Mouse (Mus musculus) CD4-positive, CD25-positive, alpha-beta regulatory T cell, adult 4 months (primary cell): ENCODE results near the gene Atp5d. TPM values are rescaled to one million over a fixed set of nuclear protein-coding genes. Genes with fewer than 3 reads are reported as not detected.

Experiments
- ATAC-seq: one replicate; pipeline ENCODE4 v1.8.0; 2017
- polyA plus RNA-seq, 2 experiments: library from polyadenylated mRNA; unstranded; fragments of 100-300 nt; shearing (Covaris generic); gene quantifications; one replicate each; pipeline ENCODE4 v1.2.1; 2017

Gene Atp5d
- polyA plus RNA-seq, 2 experiments from 2014 or later = 303 to 370 TPM

DNA sequence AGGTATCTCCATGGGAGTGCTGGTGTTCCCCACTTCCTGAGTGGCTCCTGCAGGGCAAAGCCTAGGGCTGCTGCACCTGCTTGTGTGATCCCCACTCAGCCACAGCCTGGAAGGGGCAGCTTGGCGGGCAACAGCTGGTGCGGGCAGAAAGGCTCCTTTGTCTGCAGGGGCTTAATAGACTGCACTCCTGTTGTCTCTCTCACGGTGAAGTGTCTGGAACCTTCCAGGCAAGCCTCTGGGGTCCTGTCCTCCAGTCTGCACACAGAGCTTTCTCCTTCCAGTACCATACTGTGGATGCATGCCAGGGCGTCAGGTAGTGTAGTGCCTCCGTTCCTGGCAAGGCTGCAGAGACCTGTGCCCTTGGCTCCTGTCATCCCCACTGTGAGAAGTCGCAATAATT is 19.9 kb upstream of the Atp5d start:
- ATAC-seq = no peak

GRCm38 (mm10) chr10:80120146-80120545 is 18.3 kb upstream of the Atp5d start:
- no peak for ATAC-seq

DNA sequence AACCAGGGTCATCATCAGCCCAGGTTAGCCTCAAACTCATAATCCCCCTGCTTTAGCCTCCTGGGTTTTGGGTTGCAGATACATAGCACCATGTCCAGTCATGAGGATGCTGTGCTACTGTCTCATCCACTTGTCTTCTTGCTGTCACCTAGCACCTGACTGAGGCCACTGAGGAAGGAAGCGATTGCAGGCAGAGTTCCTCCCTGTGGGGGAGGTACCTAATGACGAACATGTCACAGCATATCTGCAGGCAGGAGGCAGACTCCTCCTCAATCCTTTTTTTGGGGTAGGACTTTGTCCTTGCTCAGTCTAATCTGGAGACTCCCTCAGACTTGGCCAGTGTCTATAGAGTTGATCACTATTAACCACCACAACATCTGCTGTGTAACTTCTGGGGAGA is 16.8 kb upstream of the Atp5d start:
- ATAC-seq = no peak

- no peak for ATAC-seq
Measured at GRCm38 (mm10) chr10:80123932-80124562, 14.4 kb upstream of the Atp5d start.

- no peak for ATAC-seq
Measured at GRCm38 (mm10) chr10:80127920-80128319, 10.5 kb upstream of the Atp5d start.

DNA sequence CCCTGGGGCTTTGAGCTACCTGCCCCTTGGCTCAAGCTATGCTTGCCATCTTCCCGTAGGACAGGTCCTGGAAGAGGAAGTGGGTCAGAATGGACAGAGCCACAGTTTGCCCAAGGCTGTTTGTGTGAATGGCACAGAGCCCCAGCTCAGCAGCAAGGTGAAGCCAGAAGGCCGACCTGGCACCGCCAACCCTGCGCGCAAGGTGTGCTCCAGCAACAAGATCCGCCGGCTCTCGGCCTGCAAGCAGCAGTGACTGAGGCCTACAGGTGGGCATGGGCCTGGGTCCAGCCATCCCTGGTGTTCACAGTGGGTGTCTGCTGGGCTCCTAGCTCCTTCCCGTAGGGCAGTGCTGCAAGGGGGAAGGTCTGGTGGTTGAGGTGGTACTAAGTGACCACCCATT is 8.6 kb upstream of the Atp5d start:
- no peak for ATAC-seq

DNA sequence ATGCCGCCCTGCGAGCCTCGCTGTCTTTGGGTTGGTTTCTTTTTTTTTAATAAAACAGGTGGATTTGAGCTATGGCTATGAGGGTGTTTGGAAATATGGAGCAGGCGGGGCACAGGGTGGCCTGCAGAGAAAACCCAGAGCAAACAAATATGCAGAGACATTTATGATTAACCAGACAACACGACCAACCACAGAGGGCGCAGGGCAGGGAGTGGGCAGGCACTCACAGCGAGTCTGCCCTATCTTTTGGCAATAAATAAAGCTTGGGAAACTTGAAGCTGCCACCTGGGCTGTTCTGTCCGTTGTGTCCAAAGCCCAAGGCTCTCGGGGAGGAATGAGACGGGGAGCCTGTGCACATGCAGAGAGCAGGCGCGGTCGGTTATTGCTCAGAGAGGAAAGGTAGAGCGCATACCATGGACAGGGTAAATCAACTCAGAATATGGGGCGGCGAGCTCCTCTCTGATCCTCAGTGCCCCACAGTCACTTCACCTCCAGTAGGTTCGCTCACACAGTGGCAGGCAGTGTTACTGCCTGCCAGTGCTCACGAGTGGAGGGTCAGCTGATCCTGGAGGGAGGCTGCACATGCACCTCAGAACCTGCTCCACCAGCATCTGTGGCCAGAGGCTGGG is 7.9 kb upstream of the Atp5d start:
- ATAC-seq = no peak

- no peak for ATAC-seq
Measured at GRCm38 (mm10) chr10:80131316-80131951, 7.0 kb upstream of the Atp5d start.

DNA sequence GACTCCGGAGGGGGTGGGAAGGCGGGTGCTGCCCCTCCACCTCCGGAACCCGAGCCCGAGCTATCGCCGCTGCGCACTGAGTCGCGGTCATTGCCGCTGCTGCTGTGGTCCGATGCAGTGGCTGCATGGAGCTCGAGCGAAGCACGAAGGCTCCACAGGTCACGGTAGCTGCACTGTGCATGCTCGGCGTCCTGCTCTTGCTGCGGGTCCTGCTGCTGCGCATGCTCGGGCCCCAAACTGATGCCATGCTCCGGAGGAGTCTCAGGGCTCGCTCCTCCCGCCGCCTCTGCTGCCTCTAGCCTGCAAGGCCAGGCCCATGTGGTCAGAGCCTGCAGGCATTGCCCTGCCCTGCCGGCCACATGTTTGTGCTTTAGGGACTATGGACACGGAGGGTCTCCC is 6.5 kb upstream of the Atp5d start:
- no peak for ATAC-seq

DNA sequence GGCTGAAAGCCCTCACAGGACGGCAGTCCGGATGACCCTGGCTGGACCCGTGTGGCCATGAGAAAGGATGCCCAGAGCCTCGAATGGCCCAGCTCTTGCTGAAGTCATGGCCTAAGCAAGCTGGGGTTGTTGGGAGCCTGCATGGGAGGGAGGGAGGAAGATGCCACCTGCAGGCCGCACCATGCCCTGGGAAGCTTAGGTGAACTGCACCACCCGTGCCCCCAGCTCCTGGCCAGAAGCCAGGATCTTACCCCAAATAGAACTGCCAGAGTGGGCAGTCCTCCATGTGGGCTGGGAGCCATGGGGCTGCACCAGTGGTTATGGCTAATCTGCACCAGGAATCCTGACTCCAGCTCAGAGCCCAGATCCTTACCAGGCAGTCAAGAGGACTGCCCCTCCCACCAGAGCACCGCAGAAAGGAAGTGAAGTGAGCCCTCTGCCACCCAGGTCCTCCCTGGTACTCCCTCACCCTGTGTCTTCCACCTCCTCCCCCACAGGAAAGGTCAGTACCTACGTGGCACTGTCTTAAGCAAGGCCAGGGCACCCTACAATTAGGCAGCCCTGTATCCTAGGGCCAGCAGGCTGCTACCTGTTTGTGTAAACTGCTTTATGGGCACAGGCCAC is 5.1 kb upstream of the Atp5d start:
- no peak for ATAC-seq

DNA sequence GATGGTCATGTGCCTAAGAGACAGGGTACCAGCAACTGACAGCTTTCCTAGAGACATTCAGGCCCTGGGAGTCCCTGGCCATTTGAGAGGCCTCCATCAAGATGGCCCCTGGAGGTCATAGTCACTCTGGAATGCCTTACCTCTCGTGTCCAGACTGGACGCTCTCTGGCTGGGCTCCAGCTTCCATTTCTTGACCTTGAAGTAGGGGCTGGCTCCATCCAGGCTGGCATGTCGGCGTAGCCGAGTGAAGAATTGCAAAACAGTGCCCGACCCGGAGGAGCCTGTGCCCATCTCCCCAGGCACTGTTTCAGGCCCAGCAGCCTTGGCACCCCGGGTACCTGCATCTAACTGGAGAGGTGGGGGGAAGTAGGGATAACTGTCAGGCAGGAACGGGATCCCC is 4.0 kb upstream of the Atp5d start:
- no peak for ATAC-seq

DNA sequence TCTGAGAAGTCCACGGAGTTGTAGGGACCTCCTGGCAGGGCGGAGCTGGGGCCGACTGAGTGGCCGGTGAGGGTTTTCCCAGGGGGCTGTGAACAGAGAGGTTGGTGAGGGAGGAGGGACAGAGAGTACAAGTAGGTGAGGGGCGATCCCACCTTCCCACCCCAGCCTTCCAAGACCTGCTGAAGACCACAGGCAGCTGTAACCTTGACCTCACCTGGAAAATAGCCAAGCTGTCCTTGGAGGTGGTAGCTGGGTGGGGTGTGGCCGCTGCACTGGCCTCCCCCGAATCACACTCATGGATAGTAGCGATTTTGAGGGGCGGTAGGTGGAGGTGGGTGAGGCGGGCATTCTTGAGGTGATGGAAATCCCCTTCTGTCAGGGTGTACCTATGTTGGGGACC is 3.3 kb upstream of the Atp5d start:
- ATAC-seq = no peak

GRCm38 (mm10) chr10:80135641-80136040 is 2.8 kb upstream of the Atp5d start:
- no peak for ATAC-seq

- ATAC-seq = no peak
Measured at GRCm38 (mm10) chr10:80136179-80136951, 2.1 kb upstream of the Atp5d start.

DNA sequence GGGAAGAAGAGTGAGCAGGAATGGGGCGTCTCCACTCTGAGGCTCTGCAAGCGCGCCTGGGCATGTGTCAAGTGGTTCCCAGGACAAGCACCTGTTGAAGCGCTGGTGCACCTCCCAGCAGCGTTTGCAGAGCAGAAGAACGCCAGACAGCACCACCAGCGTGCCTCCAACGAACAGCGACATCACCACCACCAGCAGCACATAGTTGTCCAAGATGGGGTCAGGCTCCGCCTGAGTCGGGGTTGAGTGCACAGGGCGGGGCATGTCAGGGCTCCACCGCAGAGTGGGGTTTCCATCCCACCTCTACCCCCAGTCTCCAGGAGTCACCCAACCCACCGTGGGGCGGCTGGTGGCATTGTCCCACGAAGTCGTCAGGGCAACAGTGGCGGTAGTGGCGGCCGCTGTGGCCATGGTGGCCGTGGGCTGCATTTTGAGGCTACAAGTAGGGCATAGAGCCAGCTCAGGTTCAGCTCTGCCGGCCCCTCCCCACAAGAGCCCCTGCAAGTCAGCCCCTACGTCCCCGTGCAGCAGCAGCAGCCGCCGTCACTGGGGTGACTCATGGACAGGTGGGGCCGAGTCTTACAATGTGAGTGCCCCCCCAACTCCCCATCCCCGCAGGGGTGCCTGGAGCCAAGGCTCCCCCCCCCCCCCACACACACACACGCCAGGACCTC is 1.3 kb upstream of the Atp5d start:
- ATAC-seq = no peak

GRCm38 (mm10) chr10:80137626-80138552 is 543 bp upstream of the Atp5d start:
- no peak for ATAC-seq

DNA sequence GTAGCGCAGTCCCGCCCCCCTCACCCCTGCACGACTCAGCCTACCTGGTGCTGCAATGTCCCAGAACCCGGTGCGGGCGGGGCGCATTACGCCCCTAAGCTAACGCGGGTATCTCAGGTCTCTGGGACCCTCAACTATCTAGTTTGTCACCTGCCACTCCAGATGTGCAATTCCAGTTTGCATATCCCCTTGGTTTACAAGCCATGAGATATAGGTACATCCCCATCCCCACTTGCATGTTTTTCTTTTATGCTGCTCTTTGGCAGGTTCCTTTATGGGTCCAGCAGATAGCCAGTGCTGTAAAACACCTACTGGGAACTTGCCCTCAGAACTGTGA is 975 bp downstream of the Atp5d start:
- ATAC-seq = no peak

- ATAC-seq = no peak
Measured at GRCm38 (mm10) chr10:80139975-80140665, 1.7 kb downstream of the Atp5d start.

DNA sequence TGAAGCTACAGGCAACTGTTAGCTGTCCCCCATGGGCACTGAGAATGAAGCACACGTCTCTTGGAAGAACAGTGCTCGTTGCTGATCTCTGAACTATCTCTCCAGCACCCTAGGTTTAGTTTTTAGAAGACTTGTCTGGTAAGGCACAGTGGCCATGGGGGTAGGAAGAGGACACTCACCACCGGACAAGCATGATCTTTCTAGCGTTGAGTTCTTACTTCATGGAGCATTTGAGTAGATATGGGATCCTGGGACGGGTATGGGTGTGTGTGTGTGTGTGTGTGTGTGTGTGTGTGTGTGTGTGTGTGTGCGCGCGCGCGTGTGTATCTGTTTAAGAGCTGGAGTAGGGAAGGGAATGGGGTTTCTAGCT is 2.2 kb downstream of the Atp5d start, which contains the start of gene Cbarp:
TSS of gene Cbarp (minus strand) at position 170 of the 370 bp plus-strand sequence.
- no peak for ATAC-seq

DNA sequence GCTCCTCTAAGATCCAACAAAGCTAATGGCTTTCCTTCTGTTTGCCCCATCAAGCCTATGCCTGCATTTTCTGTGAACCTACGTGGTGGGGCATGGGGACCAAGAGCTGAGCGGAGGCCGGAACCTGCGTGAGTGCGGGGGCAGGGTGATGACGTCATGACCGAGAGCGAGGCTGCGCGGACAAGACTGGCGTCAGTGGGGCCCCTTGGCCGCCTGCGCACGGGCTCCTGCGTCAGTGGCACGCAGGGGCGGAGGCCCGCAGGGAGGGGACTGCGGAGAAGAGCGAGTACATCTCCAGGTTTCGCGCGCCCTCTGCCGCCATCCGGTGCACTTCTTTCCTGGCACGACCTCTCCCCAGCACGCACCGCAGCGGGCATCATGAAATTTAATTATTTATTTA is 2.8 kb downstream of the Atp5d start:
- peak; percentile 79 for ATAC-seq
